Mouse (Mus musculus): ENCODE results near the gene Kpna4.

DNA sequence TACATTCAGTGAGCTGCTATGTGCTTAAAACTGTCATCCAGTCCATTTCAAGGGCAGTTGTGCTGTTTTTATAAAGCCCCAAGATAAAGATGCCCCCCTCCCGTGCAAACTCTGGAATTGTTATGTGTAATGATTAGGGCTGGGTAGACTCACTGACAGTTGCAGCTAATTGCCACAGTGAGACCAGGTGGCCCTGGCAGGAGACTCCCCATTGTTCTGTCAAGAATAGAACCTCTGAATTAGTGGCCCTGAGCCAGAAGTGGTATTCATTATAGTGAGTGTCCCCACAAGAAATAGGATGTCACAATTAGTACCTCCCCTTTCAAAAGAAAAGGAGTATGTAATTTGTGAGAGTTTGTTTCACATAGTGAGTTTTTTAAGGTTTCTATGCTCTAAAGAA, 48.3 kb upstream of the Kpna4 start:
- TF ChIP-seq ZC3H11A (IDR thresholded peaks at IDR 0.05; ENCODE audit: borderline replicate concordance, low read depth, low read length), result no peak
- no peak for TF ChIP-seq MAFK (IDR thresholded peaks at IDR 0.05; ENCODE audit: insufficient read depth, low read depth, low read length)
- no peak for TF ChIP-seq ZNF384 (IDR thresholded peaks at IDR 0.05; ENCODE audit: low read depth, low read length)
- TF ChIP-seq HCFC1 (IDR thresholded peaks at IDR 0.05; ENCODE audit: borderline replicate concordance, insufficient read depth, low read length), result no peak

All from ES-E14 (cell line).